Mouse (Mus musculus) kidney, embryonic 14.5 days (tissue): ENCODE measurements at regions not wholly inside any gene's neighbourhood (a gene's known extent, or its start where the extent isn't known, plus 50 kb on each side); places are given as distances from the start of the nearest gene placed in this dataset.

ENCODE experiments used
- ATAC-seq: fragments of 200-750 bp; cut with Nextera tagmentation; 2 replicates; pipeline ENCODE4 v1.8.0; 2017; ENCODE audit warnings: moderate number of reproducible peaks, mild to moderate bottlenecking, moderate TSS enrichment, moderate library complexity; ENCODE audit not compliant: low FRiP score, low TSS enrichment
- H3K27ac ChIP-seq: fragments of 300-500 bp; sonication (generic); 2 replicates; pipeline ENCODE4 v1.5.1; 2014; ENCODE audit warnings: low read depth, mild to moderate bottlenecking, low read length, moderate library complexity, mixed read lengths
- H3K27me3 ChIP-seq: fragments of 300-500 bp; sonication (generic); 2 replicates; pipeline ENCODE4 v1.6.1; 2014; ENCODE audit warnings: mild to moderate bottlenecking, low read length; ENCODE audit not compliant: control insufficient read depth, insufficient read depth
- H3K36me3 ChIP-seq: fragments of 300-500 bp; sonication (generic); 2 replicates; pipeline ENCODE4 v1.6.1; 2014; ENCODE audit warnings: low read length, mixed read lengths; ENCODE audit not compliant: control insufficient read depth, insufficient read depth
- H3K4me1 ChIP-seq: fragments of 300-500 bp; sonication (generic); 2 replicates; pipeline ENCODE4 v1.6.1; 2014; ENCODE audit warnings: low read length, mixed read lengths; ENCODE audit not compliant: control insufficient read depth, insufficient read depth
- H3K4me2 ChIP-seq: fragments of 300-500 bp; sonication (generic); replicated peaks from 2 replicates; pipeline ENCODE4 v1.6.1; 2014; ENCODE audit warnings: low read depth, mild to moderate bottlenecking, low read length
- H3K4me3 ChIP-seq: fragments of 300-500 bp; sonication (generic); 2 replicates; pipeline ENCODE4 v1.5.1; 2014; ENCODE audit warnings: mild to moderate bottlenecking, low read length
- H3K9ac ChIP-seq: fragments of 300-500 bp; sonication (generic); 2 replicates; pipeline ENCODE4 v1.6.1; 2014; ENCODE audit warnings: low read depth, mild to moderate bottlenecking, low read length, moderate library complexity
- H3K9me3 ChIP-seq: fragments of 300-500 bp; sonication (generic); 2 replicates; pipeline ENCODE4 v1.6.1; 2016; ENCODE audit warnings: low read length; ENCODE audit not compliant: control insufficient read depth
- WGBS: fragments of 180-500 bp; shearing (Covaris S2); extraction: QIAGEN DNeasy Blood & Tissue Kit; methylation state at CpG from one replicate; pipeline ENCODE4 v1.1.7; 2014; 5-methylcytosine and 5-hydroxymethylcytosine counted together

DNA sequence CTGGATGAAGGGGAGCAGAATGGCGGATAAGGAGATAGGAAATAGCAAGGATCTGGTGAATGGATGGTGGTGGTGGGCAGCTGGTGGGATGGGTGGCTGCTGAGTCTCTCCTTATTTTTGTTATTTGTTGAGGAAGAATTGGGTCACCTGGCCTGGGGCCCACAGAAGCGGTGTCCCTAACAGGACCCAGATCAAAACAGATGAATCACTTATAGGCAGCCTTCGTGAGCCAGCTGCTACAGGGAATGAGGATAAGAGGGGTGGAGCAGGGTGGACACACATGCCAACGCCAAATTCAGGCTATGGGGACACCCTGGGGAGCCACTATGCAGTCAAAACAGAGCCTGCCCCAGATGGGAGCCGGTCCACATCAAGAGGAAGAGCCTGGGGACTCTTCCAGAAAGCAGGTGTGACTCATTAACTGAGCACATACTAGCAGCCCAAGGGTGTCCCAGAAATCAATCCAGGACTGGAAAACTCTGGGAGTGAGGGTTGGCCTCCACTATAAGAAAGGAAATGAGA, 75.4 kb downstream of the Inhbb start:
- no peak overlapping the region for H3K4me2 ChIP-seq
- H3K27me3 ChIP-seq, result no peaks in the 10 kb centered on the region; the same call in 1 of the 2 replicates
- H3K27ac ChIP-seq, result no peak overlapping the region
- no peak overlapping the region for H3K9ac ChIP-seq
- H3K9me3 ChIP-seq, result no peaks in the 10 kb centered on the region
- H3K36me3 ChIP-seq, result no peaks in the 10 kb centered on the region
- ATAC-seq, result no peak
- H3K4me3 ChIP-seq, result no peak overlapping the region
- H3K4me1 ChIP-seq, result no peaks in the 10 kb centered on the region
- WGBS, result 82% methylated on average over 5 of the region's 5 CpGs

DNA sequence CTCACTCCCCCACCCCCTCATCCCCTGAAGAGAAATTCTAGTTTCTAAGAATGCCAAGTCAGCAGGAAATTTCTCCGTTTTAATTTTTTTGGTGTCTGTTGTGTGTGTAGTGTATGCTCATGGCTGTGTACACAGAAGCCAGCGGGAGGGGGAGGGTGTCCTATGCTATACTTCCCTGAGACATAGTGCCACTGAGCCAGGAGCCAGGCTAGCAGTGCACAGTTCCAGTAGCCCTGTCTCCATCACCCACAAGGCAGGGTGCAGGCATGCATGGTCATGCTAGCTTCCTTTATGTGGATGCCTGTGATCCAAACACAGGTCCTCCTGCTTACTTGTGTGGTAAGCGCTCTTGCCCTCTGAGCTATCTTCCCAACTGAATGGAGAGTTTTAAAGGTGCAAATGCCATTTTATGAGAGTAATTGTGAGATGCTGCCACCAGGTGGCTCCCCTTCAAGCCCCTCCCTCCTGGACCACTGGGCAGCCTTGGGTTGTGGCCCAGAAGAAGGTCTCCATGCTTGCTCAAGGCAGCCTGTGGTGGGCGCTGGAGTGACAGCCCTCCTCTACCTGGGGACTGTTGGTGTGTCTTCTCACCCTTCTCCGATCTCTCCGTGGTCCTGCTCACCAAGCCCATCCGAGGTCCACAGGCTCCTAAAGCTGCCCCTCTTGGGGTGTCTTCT, 76.8 kb downstream of the Inhbb start:
- H3K4me3 ChIP-seq, result no peak overlapping the region
- H3K9ac ChIP-seq, result no peak overlapping the region
- no peak overlapping the region for H3K4me2 ChIP-seq
- no peak for ATAC-seq
- no peaks in the 10 kb centered on the region for H3K9me3 ChIP-seq
- 57% methylated on average over 7 of the region's 7 CpGs for WGBS
- H3K4me1 ChIP-seq, result no peaks in the 10 kb centered on the region
- no peaks in the 10 kb centered on the region for H3K36me3 ChIP-seq
- H3K27ac ChIP-seq, result no peak overlapping the region
- H3K27me3 ChIP-seq, result no peaks in the 10 kb centered on the region; the same call in 1 of the 2 replicates

DNA sequence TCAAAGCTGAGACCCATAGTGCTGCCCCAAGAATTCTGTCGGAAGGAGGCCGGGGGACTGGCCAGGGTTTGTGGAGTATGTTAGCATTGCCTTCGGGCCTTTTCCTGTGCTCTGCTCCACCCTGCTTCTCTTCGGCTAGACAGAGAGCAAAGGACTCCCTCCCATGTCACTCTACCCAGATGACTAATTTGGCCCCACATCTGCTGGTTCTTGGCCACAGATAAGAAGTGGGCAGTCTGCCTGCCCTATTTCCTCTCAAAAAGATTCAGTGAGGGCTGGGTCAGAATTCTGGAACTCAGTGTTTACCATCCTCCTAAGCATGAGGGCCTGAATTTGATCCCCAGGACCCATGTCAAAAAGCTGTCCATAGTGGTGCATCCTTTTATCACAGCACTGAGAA, 78.0 kb downstream of the Inhbb start:
- no peak for ATAC-seq
- no peak overlapping the region for H3K9ac ChIP-seq
- WGBS, result 82% methylated on average over 4 of the region's 4 CpGs
- no peak overlapping the region for H3K4me2 ChIP-seq
- no peaks in the 10 kb centered on the region for H3K9me3 ChIP-seq
- H3K4me3 ChIP-seq, result no peak overlapping the region
- no peaks in the 10 kb centered on the region; the same call in 1 of the 2 replicates for H3K27me3 ChIP-seq
- H3K4me1 ChIP-seq, result no peaks in the 10 kb centered on the region
- no peaks in the 10 kb centered on the region for H3K36me3 ChIP-seq
- no peak overlapping the region for H3K27ac ChIP-seq

DNA sequence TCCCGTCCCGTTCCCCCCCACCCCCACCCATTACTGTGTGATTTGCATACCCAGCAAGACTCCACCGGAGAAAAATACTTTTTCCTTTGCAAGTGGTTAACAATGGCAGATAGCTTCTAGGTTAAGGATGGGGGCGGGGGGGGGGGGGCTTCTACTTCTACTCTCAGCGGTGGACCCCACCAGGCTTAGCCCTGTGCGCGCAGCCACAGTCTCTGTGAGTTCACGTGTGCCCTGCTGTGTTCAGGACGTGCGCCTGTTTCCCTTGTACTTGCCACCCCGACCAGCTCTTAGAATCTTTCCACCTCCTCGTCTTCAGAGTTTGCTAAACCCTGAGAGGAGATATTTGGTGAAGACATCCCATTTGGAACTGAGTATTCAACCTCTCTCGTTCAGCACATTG, 86.9 kb downstream of the Inhbb start:
- Histone ChIP-seq H3K4me3 (no peak overlapping the region), H3K36me3 (no peaks in the 10 kb centered on the region), H3K9me3 (no peaks in the 10 kb centered on the region), H3K27ac (no peak overlapping the region), H3K4me1 (no peaks in the 10 kb centered on the region), H3K4me2 (no peak overlapping the region), H3K9ac (no peak overlapping the region), H3K27me3 (no peaks in the 10 kb centered on the region)
- no peak for ATAC-seq
- WGBS, result 41% methylated on average over 12 of the region's 13 CpGs

DNA sequence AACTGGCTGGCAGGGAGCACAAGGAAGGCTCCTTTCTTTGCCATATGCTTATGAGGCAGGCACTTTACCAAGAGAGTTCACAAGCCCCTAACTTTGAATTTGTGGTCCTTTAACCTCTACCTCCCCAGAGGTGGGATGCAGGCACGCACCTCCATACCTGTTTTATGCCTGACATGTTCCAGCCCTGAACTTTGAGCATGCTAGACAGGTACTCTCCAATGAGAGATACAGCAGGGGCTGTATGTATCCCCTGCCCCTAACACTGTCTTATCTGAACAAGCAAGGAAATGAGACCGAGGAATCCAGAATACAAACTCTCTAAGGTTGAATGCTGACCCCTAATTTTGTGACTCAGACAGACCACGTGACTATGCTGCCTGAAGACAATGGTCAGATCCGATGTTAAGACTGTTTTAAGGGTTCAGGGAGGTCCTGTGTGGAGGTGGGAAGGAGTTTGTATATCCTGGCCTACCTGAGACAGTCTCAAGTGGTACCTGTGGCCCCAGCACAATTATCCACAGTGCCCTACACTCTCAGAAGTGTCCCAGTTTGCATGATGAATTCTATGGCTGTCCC, 91.2 kb downstream of the Inhbb start:
- no peak overlapping the region for H3K27ac ChIP-seq

DNA sequence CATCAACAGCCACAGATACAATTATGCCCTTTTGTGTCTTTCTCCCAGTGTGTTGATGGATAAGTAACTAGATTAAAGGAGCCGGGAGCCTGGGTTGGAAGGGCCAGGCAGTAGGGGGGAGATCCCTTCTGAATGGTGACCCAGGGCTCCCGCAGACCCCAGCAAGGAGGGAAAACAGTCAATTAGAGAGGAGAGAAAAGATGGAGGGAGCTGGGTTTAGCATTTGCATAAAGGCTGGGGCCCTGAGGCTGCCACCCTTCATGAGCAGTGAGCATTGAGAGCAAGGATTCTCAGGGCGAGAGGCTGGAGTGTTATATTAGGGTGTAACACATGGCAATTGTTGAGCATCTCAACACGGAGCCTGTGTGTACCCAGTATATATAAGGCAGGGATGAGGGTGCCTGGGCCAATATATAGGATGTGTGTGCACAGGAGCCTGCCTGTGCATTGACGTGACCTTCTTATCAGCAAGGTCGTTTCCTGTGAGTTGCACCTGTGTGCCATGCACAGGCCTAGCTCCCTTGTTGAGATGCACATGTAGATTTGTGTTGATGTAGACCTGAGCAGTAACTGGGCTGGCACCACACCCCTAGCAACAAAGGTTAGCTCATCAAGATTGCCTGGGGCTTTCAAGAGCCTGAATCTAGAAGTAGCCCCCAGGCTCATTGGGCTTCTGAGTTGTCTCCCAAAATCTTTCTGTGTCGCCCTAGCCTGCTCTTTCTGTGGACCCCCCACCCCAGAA, 92.2 kb downstream of the Inhbb start:
- H3K9me3 ChIP-seq, result no peaks in the 10 kb centered on the region
- H3K27ac ChIP-seq, result no peak overlapping the region
- no peaks in the 10 kb centered on the region for H3K27me3 ChIP-seq
- H3K36me3 ChIP-seq, result no peaks in the 10 kb centered on the region
- H3K4me2 ChIP-seq, result no peak overlapping the region
- H3K4me3 ChIP-seq, result no peak overlapping the region
- no peak overlapping the region for H3K9ac ChIP-seq
- 0 out of 2 replicates have a peak, but pooled peaks have one; percentile 28 for ATAC-seq
- no peaks in the 10 kb centered on the region for H3K4me1 ChIP-seq
- WGBS, result 55% methylated on average over 7 of the region's 7 CpGs

More for the DNA sequence above, 91.2 kb downstream of the Inhbb start:
- Histone ChIP-seq H3K4me3 (no peak overlapping the region), H3K4me2 (no peak overlapping the region), H3K36me3 (no peaks in the 10 kb centered on the region), H3K27me3 (no peaks in the 10 kb centered on the region), H3K9me3 (no peaks in the 10 kb centered on the region), H3K9ac (no peak overlapping the region), H3K4me1 (no peaks in the 10 kb centered on the region)
- ATAC-seq, result no peak
- WGBS, result 72% methylated on average over 4 of the region's 4 CpGs

DNA sequence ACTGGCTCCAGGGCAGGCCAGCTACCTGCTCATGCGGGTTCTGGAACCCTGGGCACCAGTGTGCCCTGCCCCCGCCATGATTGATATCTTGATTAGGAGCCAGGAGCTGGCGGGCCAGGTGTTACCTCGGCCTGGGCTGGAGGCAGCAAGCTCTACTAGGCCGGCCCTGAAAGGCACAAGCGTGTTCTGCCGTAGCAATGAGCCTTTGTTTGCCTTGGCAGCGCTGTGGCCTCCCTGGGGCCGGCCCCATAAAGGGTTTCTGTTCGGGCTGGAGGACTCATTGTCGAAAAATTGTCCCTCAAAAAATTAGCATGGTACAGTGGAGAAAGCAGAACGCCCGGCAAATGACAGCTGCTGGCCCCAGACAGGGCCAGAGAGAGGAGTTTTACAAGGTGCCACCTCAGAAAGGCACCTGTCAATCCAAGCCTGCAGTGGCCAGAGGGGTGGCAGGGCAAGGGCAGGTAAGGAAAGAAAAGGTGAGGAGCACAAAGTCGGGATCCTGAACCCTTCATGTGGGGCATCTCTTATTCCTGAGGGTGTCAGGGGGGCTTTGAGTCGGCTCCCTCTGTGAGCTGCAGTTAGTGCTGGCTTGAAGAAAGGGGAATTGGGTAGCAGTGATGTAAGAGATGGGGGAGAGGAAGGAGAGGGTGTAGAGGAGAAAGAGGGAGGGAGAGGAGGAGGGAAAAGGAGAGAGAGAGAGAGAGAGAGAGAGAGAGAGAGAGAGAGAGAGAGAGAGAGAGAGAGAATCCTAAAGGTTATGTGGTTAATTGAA, 92.9 kb downstream of the Inhbb start:
- Histone ChIP-seq H3K4me2 (no peak overlapping the region), H3K36me3 (no peaks in the 10 kb centered on the region), H3K9me3 (no peaks in the 10 kb centered on the region), H3K4me3 (no peak overlapping the region), H3K27ac (no peak overlapping the region), H3K27me3 (no peaks in the 10 kb centered on the region), H3K4me1 (no peaks in the 10 kb centered on the region), H3K9ac (no peak overlapping the region)
- WGBS, result 12% methylated on average over 15 of the region's 15 CpGs
- ATAC-seq, result peak; percentile 20; the same call in 1 of the 2 replicates

DNA sequence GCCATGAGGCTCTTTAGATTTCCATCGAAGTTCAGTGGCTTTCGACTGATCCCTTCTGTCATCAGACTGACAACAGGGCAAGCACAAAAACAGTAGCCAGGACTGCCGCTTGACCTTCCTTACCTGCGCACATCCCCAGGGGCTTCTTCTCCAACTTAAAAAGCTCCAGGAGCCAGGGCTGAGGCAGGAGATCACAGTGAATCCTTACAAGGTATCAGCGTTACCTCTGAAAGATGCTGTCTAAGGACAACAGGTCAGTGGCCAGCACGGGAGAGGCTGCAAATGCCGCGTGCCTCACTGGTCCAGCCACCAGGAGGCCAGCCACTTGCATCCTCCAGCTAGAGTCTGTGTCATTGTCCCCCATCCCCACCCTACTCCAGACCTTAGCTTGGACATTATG, 97.5 kb downstream of the Inhbb start:
- ATAC-seq, result no peak
- Histone ChIP-seq H3K27me3 (no peaks in the 10 kb centered on the region), H3K27ac (no peak overlapping the region), H3K9me3 (no peaks in the 10 kb centered on the region), H3K4me2 (no peak overlapping the region), H3K36me3 (no peaks in the 10 kb centered on the region), H3K4me3 (no peak overlapping the region), H3K9ac (no peak overlapping the region), H3K4me1 (no peaks in the 10 kb centered on the region)
- WGBS, result 77% methylated on average over 8 of the region's 8 CpGs
